Mouse (Mus musculus) ES-E14 (cell line): ENCODE measurements around the gene Anp32b. TPM values are rescaled to one million over a fixed set of nuclear protein-coding genes. Genes with fewer than 3 reads are reported as not detected.

Experiments used
- DNase-seq: peaks from one replicate; pipeline ENCODE4 v3.0.0-alpha.2; 2013; ENCODE audit warnings: low read depth, low spot score
- H3K27ac ChIP-seq: 2 replicates; pipeline ENCODE4 v1.5.1; 2012; ENCODE audit warnings: low read depth, mild to moderate bottlenecking, low read length, moderate library complexity, mixed read lengths; ENCODE audit not compliant: poor library complexity, insufficient read depth, severe bottlenecking
- H3K36me3 ChIP-seq: 2 replicates; pipeline ENCODE4 v1.6.1; 2012; ENCODE audit warnings: mild to moderate bottlenecking, low read length, moderate library complexity, mixed read lengths; ENCODE audit not compliant: control insufficient read depth, poor library complexity, insufficient read depth, severe bottlenecking
- H3K4me1 ChIP-seq, 2 experiments: fragments of 150-350 bp in 1 of 2; sonication (generic) in 1 of 2; 2 replicates each; pipeline ENCODE4 v1.6.1; 2012; ENCODE audit warnings: low read length in 2 of 2, mild to moderate bottlenecking in 1 of 2, mixed read lengths in 1 of 2; ENCODE audit not compliant: control insufficient read depth in 2 of 2, insufficient read depth in 2 of 2, poor library complexity in 1 of 2
- H3K4me3 ChIP-seq, 2 experiments: fragments of 150-350 bp in 1 of 2; sonication (generic) in 1 of 2; 2 replicates each; pipeline ENCODE4 v1.5.1; 2012; ENCODE audit warnings: low read length in 2 of 2, low read depth in 1 of 2, mild to moderate bottlenecking in 1 of 2, mixed read lengths in 1 of 2; ENCODE audit not compliant: insufficient read depth in 1 of 2, poor library complexity in 1 of 2, severe bottlenecking in 1 of 2
- H3K9ac ChIP-seq: 2 replicates; pipeline ENCODE4 v1.6.1; 2012; ENCODE audit warnings: low read depth, mild to moderate bottlenecking, low read length, mixed read lengths; ENCODE audit not compliant: poor library complexity, insufficient read depth, severe bottlenecking
- H3K9me3 ChIP-seq: fragments of 150-350 bp; sonication (generic); 2 replicates; pipeline ENCODE4 v1.6.1; 2012; ENCODE audit warnings: low read depth, mild to moderate bottlenecking, low read length; ENCODE audit not compliant: control insufficient read depth, insufficient read depth
- CHD2 ChIP-seq: IDR thresholded peaks from 2 replicates; pipeline ENCODE4 v1.6.1; 2014; ENCODE audit warnings: mild to moderate bottlenecking, low read depth, low read length, inconsistent platforms
- HCFC1 ChIP-seq: IDR thresholded peaks from 2 replicates; pipeline ENCODE4 v1.6.1; 2012; ENCODE audit warnings: low read length, inconsistent platforms, borderline replicate concordance; ENCODE audit not compliant: insufficient read depth
- MAFK ChIP-seq: IDR thresholded peaks from 2 replicates; pipeline ENCODE4 v1.6.1; 2014; ENCODE audit warnings: mild to moderate bottlenecking, low read depth, low read length, inconsistent platforms; ENCODE audit not compliant: insufficient read depth
- ZC3H11A ChIP-seq: IDR thresholded peaks from 2 replicates; pipeline ENCODE4 v1.6.1; 2012; ENCODE audit warnings: low read depth, mild to moderate bottlenecking, inconsistent platforms, low read length, borderline replicate concordance
- ZNF384 ChIP-seq: IDR thresholded peaks from 2 replicates; pipeline ENCODE4 v1.6.1; 2012; ENCODE audit warnings: low read depth, low read length, inconsistent platforms
- in situ Hi-C, 2 experiments: fragments of 600-800 bp; cut with MboI; formaldehyde crosslinking; loops; one replicate each; pipeline ENCODE4 v1.15.1; 2025; ENCODE audit warnings: low sequenced_read_pairs in 2 of 2, inconsistent platforms in 1 of 2; ENCODE audit not compliant: unreplicated experiment in 2 of 2
- total RNA-seq: library from RNA; depleted of rRNA; stranded (reverse); fragments of 300-350 nt; gene quantifications from 2 replicates; pipeline ENCODE4 v1.2.3, GENCODE M21; 2012

Gene Anp32b
- total RNA-seq, 1 experiment, result 49.5 TPM

DNA sequence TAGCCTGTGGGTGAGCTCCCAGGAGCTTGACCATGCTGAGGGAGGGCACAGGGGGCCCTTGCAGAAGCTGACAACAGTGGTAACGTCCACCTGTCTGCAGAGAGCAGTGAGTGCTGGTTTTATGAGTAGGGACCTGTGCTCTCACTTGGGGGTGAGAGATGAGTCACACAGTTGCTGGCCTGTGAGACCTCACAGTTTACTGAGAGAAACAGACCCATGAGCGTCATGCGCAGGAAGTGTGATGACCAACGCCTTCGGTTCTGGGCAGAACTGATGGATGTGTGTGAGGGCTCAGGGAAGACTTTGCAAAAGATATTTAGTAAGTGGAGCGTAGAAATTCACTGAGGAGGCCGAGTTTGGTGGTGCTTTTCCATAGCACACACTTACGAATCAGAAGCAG lies 28.1 kb upstream of the Anp32b start:
- no peak overlapping the region for H3K9ac ChIP-seq
- in situ Hi-C loops, result no loop called here
- H3K4me1 ChIP-seq, result peaks cover 0 to 2% of the 10 kb centered on the region in 2 experiments; a peak in 1 of 4 replicates
- no peak for DNase-seq
- H3K27ac ChIP-seq, result no peak overlapping the region
- H3K36me3 ChIP-seq, result no peaks in the 10 kb centered on the region
- TF ChIP-seq HCFC1, result no peak
- TF ChIP-seq CHD2, result no peak
- TF ChIP-seq ZNF384, result no peak
- H3K9me3 ChIP-seq, result no peaks in the 10 kb centered on the region
- no peak overlapping the region for H3K4me3 ChIP-seq

DNA sequence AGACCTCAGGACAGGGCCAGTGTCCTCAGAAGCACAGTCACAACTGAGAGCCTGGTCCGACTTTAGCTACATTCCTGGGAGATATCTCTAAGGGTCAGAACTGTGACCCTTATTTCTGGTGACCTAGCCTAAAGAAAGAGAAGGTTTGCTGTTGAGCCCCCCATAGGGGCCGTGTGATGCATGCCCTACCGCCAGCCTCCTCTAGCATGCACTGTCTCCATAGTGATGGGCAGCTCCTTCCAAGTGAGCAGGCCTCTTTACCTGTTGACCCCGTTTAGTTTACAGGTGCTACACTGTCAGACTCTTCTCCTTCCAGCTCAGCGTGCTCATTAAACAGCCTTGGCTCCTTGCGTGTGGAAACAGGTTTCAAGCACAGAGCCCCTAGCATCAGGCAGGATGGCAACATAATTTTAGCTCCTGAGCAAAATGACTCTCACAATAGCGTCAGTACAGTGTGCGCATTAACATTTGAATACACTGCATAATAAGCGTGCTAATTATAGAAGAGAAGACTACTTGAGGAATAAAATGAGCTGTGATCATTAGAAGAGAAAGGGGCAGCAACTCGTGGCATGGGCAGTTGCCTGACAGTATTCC lies 21.7 kb upstream of the Anp32b start:
- in situ Hi-C loops, result no loop called here
- no peak for DNase-seq
- Histone ChIP-seq H3K36me3 (no peaks in the 10 kb centered on the region), H3K27ac (no peak overlapping the region), H3K9ac (no peak overlapping the region), H3K9me3 (no peaks in the 10 kb centered on the region), H3K4me3 (no peak overlapping the region), H3K4me1 (no peaks in the 10 kb centered on the region)
- no peak for TF ChIP-seq CHD2
- no peak for TF ChIP-seq HCFC1
- no peak for TF ChIP-seq ZC3H11A
- no peak for TF ChIP-seq MAFK
- no peak for TF ChIP-seq ZNF384

DNA sequence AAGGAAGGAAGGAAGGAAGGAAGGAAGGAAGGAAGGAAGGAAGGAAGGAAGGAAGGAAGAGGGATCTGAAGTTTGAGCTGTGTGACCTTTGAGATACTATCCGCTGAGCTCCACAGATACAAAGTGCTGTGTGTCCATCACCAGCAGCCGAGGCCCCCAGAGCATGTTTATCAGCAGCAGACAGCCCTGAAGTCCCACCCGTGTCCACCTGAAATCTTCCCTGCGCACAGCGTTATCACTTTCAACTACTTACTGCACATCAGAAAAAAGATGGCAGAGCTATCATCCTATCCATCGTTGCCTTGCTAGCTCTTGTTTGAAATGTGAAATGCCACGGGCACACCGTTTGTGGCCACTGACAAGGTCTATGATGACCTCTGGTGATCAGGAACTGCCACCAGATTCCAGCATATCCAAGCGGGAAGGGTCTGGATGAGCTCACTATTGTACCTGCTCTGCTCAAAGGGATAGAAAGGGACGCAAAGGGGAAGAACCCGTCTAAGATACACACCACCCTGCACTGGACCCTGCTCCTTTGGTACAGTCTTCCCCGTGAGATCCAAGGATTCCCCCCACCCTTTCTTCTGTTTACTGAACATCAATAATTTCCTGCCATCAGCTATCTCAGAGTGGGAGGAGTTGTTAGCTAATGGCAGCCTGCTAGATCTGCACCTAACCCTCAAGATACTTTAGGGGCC lies 18.2 kb upstream of the Anp32b start:
- TF ChIP-seq CHD2 (no peak), HCFC1 (no peak), ZC3H11A (no peak), ZNF384 (no peak), MAFK (no peak)
- no peak for DNase-seq
- H3K9me3 ChIP-seq, result no peaks in the 10 kb centered on the region
- H3K27ac ChIP-seq, result no peak overlapping the region
- H3K9ac ChIP-seq, result no peak overlapping the region
- H3K36me3 ChIP-seq, result no peaks in the 10 kb centered on the region
- no peak overlapping the region for H3K4me3 ChIP-seq
- H3K4me1 ChIP-seq, result no peaks in the 10 kb centered on the region
- in situ Hi-C loops, result no loop called here

DNA sequence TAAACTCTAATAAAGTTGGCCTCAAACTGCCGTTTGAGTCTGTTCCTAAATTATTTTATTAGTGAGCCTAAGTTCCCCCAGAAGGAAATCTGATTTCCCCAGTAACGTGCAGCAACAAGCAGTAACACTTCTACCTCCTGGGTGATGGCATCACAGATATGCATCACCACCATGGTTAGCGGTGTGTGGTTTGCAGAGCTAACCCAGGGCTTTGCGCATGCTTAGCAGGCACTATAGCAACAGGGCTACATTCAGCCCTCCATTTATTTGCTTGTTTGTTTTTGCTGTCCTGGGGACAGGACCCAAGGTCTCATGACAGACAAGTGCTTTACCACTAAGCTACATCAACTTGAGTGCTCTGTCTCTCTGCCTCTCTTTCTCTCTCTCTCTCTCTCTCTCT lies 8.2 kb upstream of the Anp32b start:
- no peak overlapping the region for H3K4me3 ChIP-seq

More for the DNA sequence above, 8.2 kb upstream of the Anp32b start:
- Histone ChIP-seq H3K9ac (no peak overlapping the region), H3K9me3 (no peaks in the 10 kb centered on the region), H3K36me3 (no peaks in the 10 kb centered on the region), H3K27ac (no peak overlapping the region), H3K4me1 (no peaks in the 10 kb centered on the region)
- no peak for DNase-seq
- in situ Hi-C loops, result no loop called here
- TF ChIP-seq HCFC1 (no peak), ZC3H11A (no peak), ZNF384 (no peak), CHD2 (no peak), MAFK (no peak)
